Mouse (Mus musculus) bone marrow macrophage, adult 2 months (primary cell): ENCODE data around the gene Med13l.

ENCODE experiments used
- CTCF ChIP-seq: IDR thresholded peaks from 2 replicates; pipeline ENCODE4 v1.5.1; 2012; ENCODE audit warnings: low read depth, mild to moderate bottlenecking, low read length, moderate library complexity
- POLR2A ChIP-seq: IDR thresholded peaks from 2 replicates; pipeline ENCODE4 v1.6.1; 2012; ENCODE audit warnings: mild to moderate bottlenecking, low read depth, low read length, borderline replicate concordance

- TF ChIP-seq CTCF (no peak), POLR2A (no peak)
Observed at GRCm38 (mm10) chr5:118621877-118622276, 61.4 kb downstream of the Med13l start.
